Mouse (Mus musculus) MEL (cell line): ENCODE measurements around the gene Ptgs1.

Source experiments
- CHD2 ChIP-seq: IDR thresholded peaks from 2 replicates; pipeline ENCODE4 v1.6.1; 2011; ENCODE audit warnings: low read length, improper control_type of control experiment
- CTCF ChIP-seq, 3 experiments: IDR thresholded peaks in 2 of 3; conservative IDR thresholded peaks in 1 of 3; 2 replicates each; pipeline ENCODE4 v1.5.1; 2011 to 2012; ENCODE audit warnings: low read length in 3 of 3, low read depth in 2 of 3, mild to moderate bottlenecking in 2 of 3, improper control_type of control experiment in 1 of 3, inconsistent platforms in 1 of 3, mixed read lengths in 1 of 3, moderate library complexity in 1 of 3; ENCODE audit not compliant: control insufficient read depth in 1 of 3, insufficient read depth in 1 of 3, poor library complexity in 1 of 3, severe bottlenecking in 1 of 3
- EP300 ChIP-seq, 2 experiments: IDR thresholded peaks; 2 replicates each; pipeline ENCODE4 v1.6.1; 2011; ENCODE audit warnings: improper control_type of control experiment in 2 of 2, low read length in 2 of 2, low read depth in 1 of 2, mild to moderate bottlenecking in 1 of 2
- MAX ChIP-seq: IDR thresholded peaks from 2 replicates; pipeline ENCODE4 v1.6.1; 2011; ENCODE audit warnings: low read length, improper control_type of control experiment
- NRF1 ChIP-seq: IDR thresholded peaks from 2 replicates; pipeline ENCODE4 v1.6.1; 2014; ENCODE audit warnings: low read depth, mild to moderate bottlenecking, inconsistent platforms, low read length, improper control_type of control experiment, moderate library complexity; ENCODE audit not compliant: poor library complexity, insufficient read depth, severe bottlenecking
- POLR2A ChIP-seq, 2 experiments: IDR thresholded peaks; 2 replicates each; pipeline ENCODE4 v1.6.1; 2011 to 2012; ENCODE audit warnings: low read length in 2 of 2, mild to moderate bottlenecking in 2 of 2, control low read depth in 1 of 2, improper control_type of control experiment in 1 of 2, low read depth in 1 of 2, moderate library complexity in 1 of 2; ENCODE audit not compliant: control insufficient read depth in 1 of 2, insufficient read depth in 1 of 2, poor library complexity in 1 of 2
- POLR2AphosphoS5 ChIP-seq: IDR thresholded peaks from 2 replicates; pipeline ENCODE4 v1.6.1; 2012; ENCODE audit warnings: low read depth, borderline replicate concordance, mild to moderate bottlenecking, inconsistent platforms, low read length, moderate library complexity, mixed read lengths
- SMC3 ChIP-seq: IDR thresholded peaks from 2 replicates; pipeline ENCODE4 v1.6.1; 2011; ENCODE audit warnings: low read depth, low read length, improper control_type of control experiment
- TBP ChIP-seq: IDR thresholded peaks from 2 replicates; pipeline ENCODE4 v1.8.0; 2011; ENCODE audit warnings: low read depth, low read length, improper control_type of control experiment

DNA sequence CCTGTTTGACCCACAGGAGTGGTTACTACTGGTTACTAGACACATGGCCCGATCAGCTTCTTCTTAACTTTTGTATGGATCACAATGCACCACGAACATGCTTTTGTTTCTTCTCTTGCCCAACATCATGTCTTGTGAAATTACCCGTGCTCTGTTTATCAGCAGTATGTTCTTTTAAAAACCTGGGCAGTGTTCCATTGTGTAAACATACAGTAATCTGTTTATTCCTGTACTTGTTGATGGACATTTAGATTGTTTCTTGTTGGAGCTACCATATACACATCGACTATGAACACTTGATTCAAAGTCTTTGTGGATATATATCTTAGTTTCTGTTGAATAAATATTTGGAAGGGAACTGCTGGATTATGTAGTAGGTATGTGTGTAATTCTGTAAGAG is 31.8 kb downstream of the Ptgs1 start:
- TF ChIP-seq NRF1 (no peak), POLR2A (IDR thresholded peaks at IDR 0.05; ENCODE audit: control insufficient read depth in 1 of 2, insufficient read depth in 1 of 2, low read depth in 1 of 2, low read length in 2 of 2, poor library complexity in 1 of 2) (no peak), CHD2 (no peak), POLR2AphosphoS5 (no peak), EP300 (IDR thresholded peaks at IDR 0.05; ENCODE audit: low read depth in 1 of 2, low read length in 2 of 2) (no peak), CTCF (IDR thresholded peaks at IDR 0.05 in 2 of 3, conservative IDR thresholded peaks at IDR 0.05 in 1 of 3; ENCODE audit: control insufficient read depth in 1 of 3, insufficient read depth in 1 of 3, low read depth in 2 of 3, low read length in 3 of 3, poor library complexity in 1 of 3, severe bottlenecking in 1 of 3) (no peak), SMC3 (no peak), TBP (no peak), MAX (no peak)
